ENCODE assay signal across 8 mouse cellular contexts in the genomic region with DNA sequence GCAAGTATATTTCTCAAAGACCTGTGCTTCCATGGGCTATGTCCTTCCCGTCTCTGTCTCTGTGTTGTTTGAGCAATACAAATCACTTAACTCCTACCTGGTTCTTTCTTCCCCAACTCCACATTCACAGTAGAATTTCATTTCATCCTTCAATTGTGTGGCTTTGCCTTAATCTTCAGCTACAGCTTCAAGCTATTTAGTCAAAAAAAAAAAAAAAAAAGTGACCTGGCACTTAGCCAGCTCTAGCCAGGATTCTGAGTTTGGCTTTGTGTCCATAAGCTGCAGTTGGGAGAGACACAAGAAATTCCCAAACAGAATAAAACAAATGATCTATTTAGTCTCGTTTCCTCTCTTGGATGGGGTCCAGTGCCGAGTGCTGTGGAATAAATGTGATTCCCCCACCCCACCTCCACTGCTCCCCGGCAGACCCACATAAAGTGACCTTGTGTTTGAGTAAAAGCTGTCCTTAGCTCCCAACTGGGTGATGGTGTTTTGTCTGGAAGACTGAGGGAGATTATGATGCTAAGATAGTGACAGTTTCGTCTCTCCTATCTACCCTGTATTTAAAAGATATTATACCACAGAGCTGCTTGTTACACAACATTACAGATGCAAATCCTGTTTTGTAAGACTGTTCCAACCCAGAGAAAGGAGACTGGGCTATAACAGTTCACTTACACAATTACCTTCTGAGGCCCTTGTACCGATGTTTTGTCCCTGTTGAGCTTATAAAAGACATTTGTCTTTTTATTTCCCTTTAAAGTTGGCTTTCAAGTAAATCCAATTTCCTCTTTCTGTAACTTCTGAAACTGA. TPM values are rescaled to one million over a fixed set of nuclear protein-coding genes. Genes with fewer than 3 reads are reported as not detected.
DNase-seq lines count a peak whose midpoint lies in the region; ATAC-seq lines count a peak whose summit lies in the region.

A gene (minus strand): TSS at position 51 of the 813 bp plus-strand sequence.

- 0 out of 2 replicates have a peak, but pooled peaks have one; percentile 28 for ATAC-seq in hindbrain, embryonic 15.5 days (ENCODE audit: low FRiP score, low read depth)
- no peak for ATAC-seq in limb, embryonic 13.5 days (ENCODE audit: low FRiP score, low read depth)
- no peak for ATAC-seq in monocyte, adult 5-6 weeks (replicated peaks; ENCODE audit: insufficient number of reproducible peaks, low FRiP score, low TSS enrichment, poor library complexity, severe bottlenecking)

- peak within 1 kb of the TSS; percentile 20; the same call in 1 of the 2 replicates for H3K4me2 ChIP-seq in hindbrain, embryonic 15.5 days
- H3K4me2 ChIP-seq in limb, embryonic 13.5 days (replicated peaks): peak within 1 kb of the TSS; percentile 12

- no peaks in the 10 kb centered on the region for H3K9me3 ChIP-seq in hindbrain, embryonic 15.5 days
- H3K9me3 ChIP-seq in limb, embryonic 13.5 days: no peaks in the 10 kb centered on the region

- no peak within 1 kb of the TSS for H3K27ac ChIP-seq in brown adipose tissue, adult 24 weeks (replicated peaks; ENCODE audit: low read depth, low read length)
- peak within 1 kb of the TSS; percentile 70 for H3K27ac ChIP-seq in hindbrain, embryonic 15.5 days (replicated peaks)
- H3K27ac ChIP-seq in limb, embryonic 13.5 days: no peak within 1 kb of the TSS

- no peak for DNase-seq in left cerebral cortex, adult 18-20 months (ENCODE audit: low spot score in 2 of 2)
- DNase-seq in left cerebral cortex, adult 11 months (ENCODE audit: low spot score): no peak
- no peak for DNase-seq in gastrocnemius, postnatal 10 days
- DNase-seq in right cerebral cortex, postnatal 4 days: peak; percentile 53

- H3K4me1 ChIP-seq in brown adipose tissue, adult 24 weeks (ENCODE audit: control insufficient read depth, insufficient read depth, insufficient read length, low read length): no peaks in the 10 kb centered on the region; the same call in 1 of the 2 replicates
- peaks cover 15% of the 10 kb centered on the region for H3K4me1 ChIP-seq in hindbrain, embryonic 15.5 days (replicated peaks)
- peaks cover 53% of the 10 kb centered on the region for H3K4me1 ChIP-seq in limb, embryonic 13.5 days

- H3K36me3 ChIP-seq in hindbrain, embryonic 15.5 days: no peaks in the 10 kb centered on the region
- no peaks in the 10 kb centered on the region for H3K36me3 ChIP-seq in limb, embryonic 13.5 days

- H3K4me3 ChIP-seq in brown adipose tissue, adult 24 weeks (ENCODE audit: insufficient read depth, low read depth, low read length): no peak within 1 kb of the TSS
- H3K4me3 ChIP-seq in hindbrain, embryonic 15.5 days: no peak within 1 kb of the TSS
- no peak within 1 kb of the TSS for H3K4me3 ChIP-seq in limb, embryonic 13.5 days

- no peaks in the 10 kb centered on the region for H3K27me3 ChIP-seq in hindbrain, embryonic 15.5 days
- H3K27me3 ChIP-seq in limb, embryonic 13.5 days: no peaks in the 10 kb centered on the region

- H3K9ac ChIP-seq in hindbrain, embryonic 15.5 days: no peak within 1 kb of the TSS
- no peak within 1 kb of the TSS for H3K9ac ChIP-seq in limb, embryonic 13.5 days

- WGBS in hindbrain, embryonic 15.5 days: 36% methylated on average over 6 of the region's 6 CpGs
- 28% methylated on average over 6 of the region's 6 CpGs for WGBS in limb, embryonic 13.5 days

RNA-seq across cellular contexts. Expression of the gene that starts here (rescaled TPM):
- total RNA-seq in left cerebral cortex, adult 18-20 months (2021): 100 to 1,000 TPM; 128 to 135 TPM
- 31.0 and 47.7 TPM in 2 replicates for polyA plus RNA-seq in brown adipose tissue, adult 24 weeks (2012; ENCODE audit: insufficient read depth, insufficient read length, missing spikeins)
- 10 to 100 TPM; 47.0 to 86.2 TPM for total RNA-seq in gastrocnemius, postnatal 10 days (2021)
- polyA plus RNA-seq in hindbrain, embryonic 15.5 days (2015; fragmentation: Nextera tagmentation; extraction: Ambion mirVana): 272 and 313 TPM in 2 replicates
- 229 and 285 TPM in 2 replicates for polyA plus RNA-seq in limb, embryonic 13.5 days (2015; fragmentation: Nextera tagmentation; extraction: Ambion mirVana)
- 3.4 to 7.1 TPM in 2 of 3 replicates, not detected in the other for total RNA-seq in monocyte, adult 5-6 weeks (2017)
